Mouse (Mus musculus) spleen, adult 2 months (tissue): ENCODE data around the gene Akap13.

Experiments
- CTCF ChIP-seq: fragments of 200-500 bp; IDR thresholded peaks from 2 replicates; pipeline ENCODE4 v1.5.1; 2011; ENCODE audit warnings: mild to moderate bottlenecking, inconsistent platforms; ENCODE audit not compliant: insufficient read depth, insufficient read length, insufficient replicate concordance; ENCODE audit errors: extremely low read depth
- POLR2A ChIP-seq: fragments of 200-500 bp; IDR thresholded peaks from 2 replicates; pipeline ENCODE4 v1.6.1; 2011; ENCODE audit warnings: low read depth, low read length, inconsistent platforms

DNA sequence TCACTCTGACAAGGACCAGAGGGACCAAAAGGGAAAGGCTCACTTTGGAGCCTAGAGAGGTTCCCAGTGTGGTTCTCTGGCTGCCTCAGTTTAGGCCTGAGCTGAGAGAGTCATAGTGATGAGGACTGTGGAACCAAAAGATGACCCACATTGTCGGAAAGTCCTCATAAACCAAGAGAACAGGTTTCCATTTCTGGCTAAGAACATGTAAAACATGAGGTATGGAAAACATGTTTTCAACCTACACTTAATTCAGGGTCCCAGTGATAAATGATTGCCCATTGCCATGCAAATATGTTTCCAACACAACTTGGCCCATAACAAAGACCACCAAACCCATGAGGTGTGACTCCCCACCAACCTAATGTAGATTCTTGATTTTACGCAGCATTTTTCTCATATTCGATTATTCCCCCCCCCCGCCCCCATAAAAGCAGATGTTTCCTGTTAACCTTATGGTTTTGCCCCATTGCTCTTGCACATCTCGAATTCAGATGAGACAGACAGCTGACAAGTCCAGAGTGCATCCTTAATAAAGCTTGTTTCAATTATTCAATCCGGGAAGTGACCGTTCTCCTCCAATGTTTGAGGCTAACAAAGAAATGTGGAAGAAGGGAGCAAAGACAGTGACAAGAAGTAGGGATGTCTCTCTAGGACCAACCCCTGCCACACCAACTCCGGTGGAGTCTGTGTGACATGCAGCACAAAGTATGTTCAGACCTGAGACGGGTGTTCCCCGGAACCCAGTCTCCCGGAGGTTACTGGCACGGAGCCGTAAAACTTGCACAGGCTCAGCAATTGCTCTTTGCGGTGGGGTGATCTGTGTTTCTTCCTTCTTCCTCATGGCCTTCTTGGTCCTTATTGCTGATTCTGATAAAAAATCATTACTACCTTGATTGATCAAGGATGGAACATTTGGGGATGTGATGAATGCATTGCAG, 330.3 kb downstream of the Akap13 start:
- no peak for TF ChIP-seq CTCF
- TF ChIP-seq POLR2A: no peak
